Mouse (Mus musculus) kidney, adult 18-20 months (tissue): ENCODE data around the gene Dexi.

Experiments used
- DNase-seq: peaks from one replicate; pipeline ENCODE4 v3.0.0; 2021

The Dexi gene

GRCm38 (mm10) chr16:10542698-10543365, at the start of gene Dexi:
Gene Dexi (minus strand): TSS chr16:10543054.
- peak; percentile 94 for DNase-seq

GRCm38 (mm10) chr16:10586546-10586945, 43.7 kb upstream of the Dexi start:
- no peak for DNase-seq

GRCm38 (mm10) chr16:10585165-10585564, 42.3 kb upstream of the Dexi start:
- no peak for DNase-seq

GRCm38 (mm10) chr16:10581234-10581898, 38.5 kb upstream of the Dexi start:
- DNase-seq = no peak

- no peak for DNase-seq
Observed at GRCm38 (mm10) chr16:10578376-10578775, 35.5 kb upstream of the Dexi start.

GRCm38 (mm10) chr16:10577548-10577947, 34.7 kb upstream of the Dexi start:
- no peak for DNase-seq

- no peak for DNase-seq
Observed at GRCm38 (mm10) chr16:10575915-10576314, 33.1 kb upstream of the Dexi start.

GRCm38 (mm10) chr16:10574936-10575335, 32.1 kb upstream of the Dexi start:
- DNase-seq = no peak

GRCm38 (mm10) chr16:10571820-10572219, 29.0 kb upstream of the Dexi start:
- no peak for DNase-seq

GRCm38 (mm10) chr16:10570708-10571107, 27.9 kb upstream of the Dexi start:
- DNase-seq = peak; percentile 65

- DNase-seq = no peak
Observed at GRCm38 (mm10) chr16:10569809-10570395, 27.0 kb upstream of the Dexi start.

GRCm38 (mm10) chr16:10567153-10567552, 24.3 kb upstream of the Dexi start:
- no peak for DNase-seq

GRCm38 (mm10) chr16:10565278-10565885, 22.5 kb upstream of the Dexi start:
- peak; percentile 65 for DNase-seq

GRCm38 (mm10) chr16:10559991-10560390, 17.1 kb upstream of the Dexi start:
- DNase-seq = no peak

GRCm38 (mm10) chr16:10553858-10554257, 11.0 kb upstream of the Dexi start:
- DNase-seq = no peak

- DNase-seq = no peak
Observed at GRCm38 (mm10) chr16:10551592-10551991, 8.7 kb upstream of the Dexi start.

- no peak for DNase-seq
Observed at GRCm38 (mm10) chr16:10549600-10549999, 6.7 kb upstream of the Dexi start.

- no peak for DNase-seq
Observed at GRCm38 (mm10) chr16:10548938-10549337, 6.1 kb upstream of the Dexi start.

GRCm38 (mm10) chr16:10546865-10547264, 4.0 kb upstream of the Dexi start:
- DNase-seq = no peak

GRCm38 (mm10) chr16:10544995-10545622, 2.3 kb upstream of the Dexi start, which contains the start of gene Clec16a:
Gene Clec16a (plus strand): TSS chr16:10545339.
- DNase-seq = peak; percentile 95

- DNase-seq = peak; percentile 37
Observed at GRCm38 (mm10) chr16:10542266-10542665, 588 bp downstream of the Dexi start.

GRCm38 (mm10) chr16:10541598-10541930, 1.3 kb downstream of the Dexi start:
- DNase-seq = peak; percentile 31
